Mouse (Mus musculus) heart, postnatal 36 days (tissue): ENCODE measurements around the gene Prrx2. TPM values are rescaled to one million over a fixed set of nuclear protein-coding genes. Genes with fewer than 3 reads are reported as not detected.

Experiments
- DNase-seq, 2 experiments: peaks; one replicate each; pipeline ENCODE4 v3.0.0; 2021 to 2022
- intact Hi-C: fragments of 180-260 bp; cut with DNase I; formaldehyde crosslinking; loops from one replicate; pipeline ENCODE4 v1.15.1; 2025
- total RNA-seq, 2 experiments: library from RNA; stranded (reverse); gene quantifications; 2 replicates each; pipeline ENCODE4 v1.2.3; 2021

Gene Prrx2
- 1 to 10 TPM in 1 of 2 experiments, under 1 TPM in 1; 0.41 to 1.1 TPM for total RNA-seq

- intact Hi-C loops = no loop called here
- DNase-seq = no peak
Measured at GRCm38 (mm10) chr2:30834373-30835022, at the start of gene Prrx2. Gene Prrx2 (plus strand): TSS chr2:30834972.

GRCm38 (mm10) chr2:30787466-30787865 lies 47.3 kb upstream of the Prrx2 start:
- intact Hi-C loops = no loop called here
- no peak for DNase-seq

GRCm38 (mm10) chr2:30792061-30792460 lies 42.7 kb upstream of the Prrx2 start:
- no peak for DNase-seq
- intact Hi-C loops = loop anchor here (2.0 kb wide), 1 partner anchor 71 kb away; no protein-coding TSS in a partner anchor

- peak; percentile 100 for DNase-seq
- intact Hi-C loops = loop anchor here (1.0 to 2.0 kb wide), 5 partner anchors 82 to 358 kb away; no protein-coding TSS in a partner anchor
Measured at GRCm38 (mm10) chr2:30794179-30795108, 40.3 kb upstream of the Prrx2 start.

- intact Hi-C loops = loop anchor here (2.0 kb wide), 4 partner anchors 83 to 359 kb away; no protein-coding TSS in a partner anchor
Measured at GRCm38 (mm10) chr2:30795271-30795888, 39.4 kb upstream of the Prrx2 start.

GRCm38 (mm10) chr2:30795889-30796275 lies 38.9 kb upstream of the Prrx2 start:
- DNase-seq = no peak
- intact Hi-C loops = loop anchor here (2.0 kb wide), 4 partner anchors 83 to 359 kb away; no protein-coding TSS in a partner anchor

More at GRCm38 (mm10) chr2:30795271-30795888, 39.4 kb upstream of the Prrx2 start:
- no peak for DNase-seq

- intact Hi-C loops = no loop called here
- DNase-seq = peak; percentile 61 to 67
Measured at GRCm38 (mm10) chr2:30796382-30796781, 38.4 kb upstream of the Prrx2 start.

- intact Hi-C loops = no loop called here
- no peak for DNase-seq
Measured at GRCm38 (mm10) chr2:30799456-30799855, 35.3 kb upstream of the Prrx2 start.

GRCm38 (mm10) chr2:30800671-30801066 lies 34.1 kb upstream of the Prrx2 start:
- intact Hi-C loops = no loop called here
- DNase-seq = no peak

GRCm38 (mm10) chr2:30801067-30801852 lies 33.5 kb upstream of the Prrx2 start:
- intact Hi-C loops = no loop called here
- DNase-seq = peak; percentile 30 to 47

- DNase-seq = no peak
- intact Hi-C loops = no loop called here
Measured at GRCm38 (mm10) chr2:30803604-30804003, 31.2 kb upstream of the Prrx2 start, which contains the start of gene 1700001O22Rik. Gene 1700001O22Rik (minus strand): TSS chr2:30803661.

- no peak for DNase-seq
- intact Hi-C loops = no loop called here
Measured at GRCm38 (mm10) chr2:30805983-30806382, 28.8 kb upstream of the Prrx2 start.

GRCm38 (mm10) chr2:30807147-30807647 lies 27.6 kb upstream of the Prrx2 start:
- DNase-seq = no peak
- intact Hi-C loops = no loop called here

- peak; percentile 98 to 99 for DNase-seq
- intact Hi-C loops = no loop called here
Measured at GRCm38 (mm10) chr2:30807648-30808295, 27.0 kb upstream of the Prrx2 start, which contains the start of gene Ntmt1. Gene Ntmt1 (plus strand): TSS chr2:30807826.

- DNase-seq = no peak
- intact Hi-C loops = no loop called here
Measured at GRCm38 (mm10) chr2:30808296-30808655, 26.5 kb upstream of the Prrx2 start.

GRCm38 (mm10) chr2:30809503-30809902 lies 25.3 kb upstream of the Prrx2 start:
- no peak for DNase-seq
- intact Hi-C loops = no loop called here

- intact Hi-C loops = no loop called here
- DNase-seq = no peak
Measured at GRCm38 (mm10) chr2:30810573-30810972, 24.2 kb upstream of the Prrx2 start.

GRCm38 (mm10) chr2:30816383-30816782 lies 18.4 kb upstream of the Prrx2 start:
- no peak for DNase-seq
- intact Hi-C loops = no loop called here

GRCm38 (mm10) chr2:30819873-30820272 lies 14.9 kb upstream of the Prrx2 start:
- intact Hi-C loops = no loop called here
- DNase-seq = no peak
